Mouse (Mus musculus): ENCODE measurements around the gene Naa40.

- TF ChIP-seq CTCF (IDR thresholded peaks at IDR 0.05; ENCODE audit: borderline replicate concordance, insufficient read depth, low read depth, low read length) (no peak), POLR2A (IDR thresholded peaks at IDR 0.05; ENCODE audit: borderline replicate concordance, insufficient read depth, low read length) (no peak)
Measured at GRCm38 (mm10) chr19:7266421-7266831, 25.4 kb upstream of the Naa40 start.
